Mouse (Mus musculus) liver, embryonic 12.5 days (tissue): Measurements from ENCODE around the gene Tmem91. TPM values are rescaled to one million over a fixed set of nuclear protein-coding genes. Genes with fewer than 3 reads are reported as not detected.
A peak's percentile ranks its signal among the peaks of the same experiment; 100 is the strongest.

Source experiments
- ATAC-seq: fragments of 200-750 bp; cut with Nextera tagmentation; 2 replicates; pipeline ENCODE4 v1.8.0; 2017; ENCODE audit warnings: moderate number of reproducible peaks, mild to moderate bottlenecking, moderate library complexity
- H3K27ac ChIP-seq: fragments of 300-500 bp; sonication (generic); 2 replicates; pipeline ENCODE4 v1.5.1; 2016; ENCODE audit warnings: mild to moderate bottlenecking
- H3K27me3 ChIP-seq: fragments of 300-500 bp; sonication (generic); replicated peaks from 2 replicates; pipeline ENCODE4 v1.6.1; 2016; ENCODE audit warnings: mild to moderate bottlenecking, moderate library complexity
- H3K36me3 ChIP-seq: fragments of 300-500 bp; sonication (generic); 2 replicates; pipeline ENCODE4 v1.6.1; 2016; ENCODE audit warnings: mild to moderate bottlenecking, moderate library complexity
- H3K4me1 ChIP-seq: fragments of 300-500 bp; sonication (generic); 2 replicates; pipeline ENCODE4 v1.6.1; 2016
- H3K4me2 ChIP-seq: fragments of 300-500 bp; sonication (generic); 2 replicates; pipeline ENCODE4 v1.6.1; 2016; ENCODE audit warnings: mild to moderate bottlenecking, moderate library complexity
- H3K4me3 ChIP-seq: fragments of 300-500 bp; sonication (generic); 2 replicates; pipeline ENCODE4 v1.5.1; 2016; ENCODE audit warnings: mild to moderate bottlenecking, moderate library complexity
- H3K9ac ChIP-seq: fragments of 300-500 bp; sonication (generic); 2 replicates; pipeline ENCODE4 v1.6.1; 2016; ENCODE audit warnings: mild to moderate bottlenecking, moderate library complexity
- H3K9me3 ChIP-seq: fragments of 300-500 bp; sonication (generic); replicated peaks from 2 replicates; pipeline ENCODE4 v1.6.1; 2016; ENCODE audit warnings: mild to moderate bottlenecking, moderate library complexity
- WGBS: fragments of 180-500 bp; shearing (Covaris S2); methylation state at CpG from one replicate; pipeline ENCODE4 v1.1.7; 2016; ENCODE audit not compliant: insufficient replicate concordance; 5-methylcytosine and 5-hydroxymethylcytosine counted together
- polyA plus RNA-seq: library from polyadenylated mRNA; unstranded; fragments of >200 nt; fragmentation: Nextera tagmentation; extraction: Ambion mirVana; gene quantifications from 2 replicates; pipeline ENCODE4 v1.2.1, GENCODE M21; 2016

Gene Tmem91
- polyA plus RNA-seq, 1 experiment from 2014 or later: 2.0 TPM

DNA sequence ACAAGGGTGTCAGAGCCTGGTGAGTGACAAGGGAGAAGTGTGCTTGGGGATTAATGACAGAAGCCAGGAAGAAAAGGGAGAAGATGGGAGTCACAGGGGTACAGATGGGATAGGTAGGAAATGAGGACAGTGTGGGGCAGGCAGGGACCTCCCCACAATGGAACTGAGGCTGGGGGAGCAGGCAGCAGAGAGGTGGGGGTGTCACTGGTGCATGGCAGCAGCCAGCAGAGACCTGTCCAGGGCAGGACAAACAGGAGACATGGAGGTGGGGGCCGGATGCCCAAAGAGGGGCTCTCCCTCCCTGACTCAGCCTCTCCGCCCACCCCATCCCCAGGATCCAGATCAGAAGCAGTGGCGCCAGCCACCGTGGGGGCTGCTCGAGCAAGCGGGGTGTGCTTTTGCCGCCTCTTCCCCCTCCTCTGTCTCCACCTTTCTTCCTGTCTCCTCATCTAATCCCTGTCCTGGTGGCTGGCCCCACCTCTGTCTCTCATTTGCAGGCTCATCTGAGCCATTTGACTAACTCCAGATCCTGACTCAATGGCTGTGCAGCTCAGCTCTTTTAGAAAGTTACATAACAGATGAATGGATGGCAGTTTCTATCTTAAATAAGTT is 35.7 kb upstream of the Tmem91 start:
- H3K27me3 ChIP-seq: no peaks in the 10 kb centered on the region
- H3K27ac ChIP-seq: peak overlapping the region; percentile 57; the same call in 1 of the 2 replicates
- no peaks in the 10 kb centered on the region for H3K9me3 ChIP-seq
- H3K9ac ChIP-seq: peak overlapping the region; percentile 40; the same call in 1 of the 2 replicates
- 53% methylated on average over 6 of the region's 7 CpGs for WGBS
- H3K4me3 ChIP-seq: no peak overlapping the region
- peak; percentile 18; the same call in 1 of the 2 replicates for ATAC-seq
- H3K36me3 ChIP-seq: peaks cover 78% of the 10 kb centered on the region
- H3K4me2 ChIP-seq: peak overlapping the region; percentile 17
- H3K4me1 ChIP-seq: peaks cover 60% of the 10 kb centered on the region

DNA sequence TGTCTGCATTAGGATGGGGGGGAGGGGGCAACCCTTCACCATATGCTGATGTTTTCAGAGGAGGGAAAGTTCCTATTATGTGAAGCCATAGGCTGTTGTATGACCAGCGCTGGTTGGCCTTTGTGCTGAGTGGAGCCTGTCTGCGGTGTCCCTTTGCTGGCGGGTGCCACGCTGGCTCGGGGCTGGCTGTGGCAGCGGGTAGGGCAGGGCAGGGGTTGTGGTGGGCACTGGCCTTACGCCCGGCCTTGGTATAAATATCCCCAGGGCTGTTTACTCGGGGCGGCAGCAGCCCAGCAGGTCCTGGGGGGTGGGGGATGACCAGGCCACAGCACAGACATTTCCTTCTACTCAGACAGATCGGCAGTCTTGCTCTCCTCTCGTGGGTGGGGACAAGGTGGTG is 35.0 kb upstream of the Tmem91 start:
- H3K4me2 ChIP-seq: peak overlapping the region; percentile 17
- H3K9ac ChIP-seq: 0 out of 2 replicates have a peak overlapping the region, but pooled peaks have one; percentile 40
- H3K27ac ChIP-seq: peak overlapping the region; percentile 57; the same call in 1 of the 2 replicates
- no peaks in the 10 kb centered on the region for H3K27me3 ChIP-seq
- H3K36me3 ChIP-seq: peaks cover 78% of the 10 kb centered on the region
- no peak overlapping the region for H3K4me3 ChIP-seq
- ATAC-seq: no peak
- peaks cover 67% of the 10 kb centered on the region for H3K4me1 ChIP-seq
- no peaks in the 10 kb centered on the region for H3K9me3 ChIP-seq
- 54% methylated on average over 12 of the region's 12 CpGs for WGBS

- H3K9me3 ChIP-seq: no peaks in the 10 kb centered on the region
- H3K27me3 ChIP-seq: no peaks in the 10 kb centered on the region
- peak; percentile 7; the same call in 1 of the 2 replicates for ATAC-seq
- H3K4me1 ChIP-seq: peaks cover 86% of the 10 kb centered on the region
- H3K4me3 ChIP-seq: no peak overlapping the region
- H3K27ac ChIP-seq: peak overlapping the region; percentile 31; the same call in 1 of the 2 replicates
- no peak overlapping the region for H3K9ac ChIP-seq
- H3K4me2 ChIP-seq: no peak overlapping the region
- 56% methylated on average over 15 of the region's 15 CpGs for WGBS
- H3K36me3 ChIP-seq: peaks cover 76% of the 10 kb centered on the region
These were observed 32.8 kb upstream of the Tmem91 start for GRCm38 (mm10) chr7:25707581-25708292.

- H3K27me3 ChIP-seq: no peaks in the 10 kb centered on the region
- H3K9me3 ChIP-seq: peaks cover 9% of the 10 kb centered on the region
- no peak for ATAC-seq
- no peak overlapping the region for H3K9ac ChIP-seq
- no peak overlapping the region for H3K4me3 ChIP-seq
- peaks cover 76% of the 10 kb centered on the region for H3K36me3 ChIP-seq
- peak overlapping the region; percentile 65; the same call in 1 of the 2 replicates for H3K27ac ChIP-seq
- WGBS: 52% methylated on average over 7 of the region's 7 CpGs
- H3K4me1 ChIP-seq: peaks cover 76% of the 10 kb centered on the region
- no peak overlapping the region for H3K4me2 ChIP-seq
These were observed 31.7 kb upstream of the Tmem91 start for GRCm38 (mm10) chr7:25706578-25707170.

DNA sequence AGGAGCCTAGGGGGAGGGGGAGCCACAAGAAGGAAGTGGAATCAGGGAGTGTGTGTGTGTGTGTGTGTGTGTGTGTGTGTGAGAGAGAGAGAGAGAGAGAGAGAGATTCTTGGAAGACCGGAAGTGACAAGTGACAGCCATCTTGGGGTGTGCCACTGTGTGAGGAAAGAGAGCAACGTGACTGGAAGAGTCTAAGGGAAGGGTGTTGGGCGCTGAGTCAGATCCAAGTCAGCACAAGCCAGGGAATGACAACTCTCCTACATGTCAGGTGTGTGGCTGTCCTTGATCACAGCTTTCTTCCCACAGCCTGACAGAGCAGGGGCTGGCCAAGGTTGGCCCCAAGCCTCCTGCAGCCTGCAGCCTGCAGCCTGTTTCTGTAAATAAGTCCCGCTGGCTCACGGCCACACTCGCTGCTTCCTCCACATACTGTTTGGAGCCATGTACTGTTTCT is 30.9 kb upstream of the Tmem91 start:
- ATAC-seq: no peak
- H3K36me3 ChIP-seq: peaks cover 76% of the 10 kb centered on the region

GRCm38 (mm10) chr7:25704716-25705364 is 29.9 kb upstream of the Tmem91 start:
- Histone ChIP-seq H3K9me3 (peaks cover 20% of the 10 kb centered on the region), H3K27me3 (no peaks in the 10 kb centered on the region), H3K4me3 (no peak overlapping the region), H3K36me3 (peaks cover 82% of the 10 kb centered on the region), H3K4me2 (peak overlapping the region; percentile 40), H3K9ac (no peak overlapping the region), H3K4me1 (peaks cover 58% of the 10 kb centered on the region), H3K27ac (peak overlapping the region; percentile 65)
- ATAC-seq: peak; percentile 36
- 44% methylated on average over 34 of the region's 37 CpGs for WGBS

More for the DNA sequence above, 30.9 kb upstream of the Tmem91 start:
- H3K4me2 ChIP-seq: no peak overlapping the region
- 58% methylated on average over 6 of the region's 6 CpGs for WGBS
- peaks cover 68% of the 10 kb centered on the region for H3K4me1 ChIP-seq
- no peak overlapping the region for H3K9ac ChIP-seq
- H3K27me3 ChIP-seq: no peaks in the 10 kb centered on the region
- H3K27ac ChIP-seq: peak overlapping the region; percentile 65
- peaks cover 17% of the 10 kb centered on the region for H3K9me3 ChIP-seq
- no peak overlapping the region for H3K4me3 ChIP-seq

DNA sequence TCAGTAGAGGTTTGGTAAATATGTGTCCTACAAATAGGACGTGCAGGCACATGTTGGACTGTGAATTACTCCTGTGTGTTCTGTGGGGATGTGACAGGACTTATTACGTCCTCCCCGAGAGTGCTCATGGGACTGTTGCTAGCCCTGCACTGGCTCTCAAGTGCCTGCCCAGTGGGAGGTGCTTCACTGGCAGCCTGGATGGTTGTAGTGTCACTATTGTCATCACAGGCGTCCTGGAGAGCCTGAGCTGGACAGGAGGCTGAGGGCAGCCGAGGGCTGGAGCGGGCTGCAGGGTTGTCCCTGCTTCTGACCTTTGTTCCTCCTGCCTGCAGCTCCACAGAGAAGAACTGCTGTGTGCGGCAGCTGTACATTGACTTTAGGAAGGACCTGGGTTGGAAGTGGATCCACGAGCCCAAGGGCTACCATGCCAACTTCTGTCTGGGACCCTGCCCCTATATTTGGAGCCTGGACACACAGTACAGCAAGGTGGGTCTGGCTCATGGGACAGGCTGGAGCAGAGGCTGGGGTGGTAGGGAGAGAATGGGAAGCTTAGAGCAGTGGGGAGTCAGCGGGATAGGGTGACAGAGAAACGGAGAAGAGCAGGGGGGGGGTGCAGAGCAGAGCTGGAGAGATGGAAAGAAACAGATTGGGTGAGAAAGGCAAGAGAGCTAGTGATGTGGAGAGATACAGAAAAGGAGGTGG is 29.0 kb upstream of the Tmem91 start:
- H3K9ac ChIP-seq: no peak overlapping the region
- peak; percentile 50 for ATAC-seq

GRCm38 (mm10) chr7:25702350-25702749 is 27.4 kb upstream of the Tmem91 start:
- Histone ChIP-seq H3K9ac (no peak overlapping the region), H3K4me3 (no peak overlapping the region), H3K4me1 (peaks cover 42% of the 10 kb centered on the region), H3K27ac (no peak overlapping the region), H3K27me3 (no peaks in the 10 kb centered on the region), H3K4me2 (no peak overlapping the region), H3K36me3 (peaks cover 96% of the 10 kb centered on the region), H3K9me3 (peaks cover 20% of the 10 kb centered on the region)
- WGBS: 82% methylated on average over 2 of the region's 2 CpGs
- no peak for ATAC-seq

More for the DNA sequence above, 29.0 kb upstream of the Tmem91 start:
- Histone ChIP-seq H3K27me3 (no peaks in the 10 kb centered on the region), H3K4me2 (peak overlapping the region; percentile 40), H3K4me3 (no peak overlapping the region), H3K27ac (peak overlapping the region; percentile 28), H3K36me3 (peaks cover 88% of the 10 kb centered on the region), H3K9me3 (peaks cover 20% of the 10 kb centered on the region), H3K4me1 (peaks cover 54% of the 10 kb centered on the region)
- WGBS: 55% methylated on average over 10 of the region's 10 CpGs

DNA sequence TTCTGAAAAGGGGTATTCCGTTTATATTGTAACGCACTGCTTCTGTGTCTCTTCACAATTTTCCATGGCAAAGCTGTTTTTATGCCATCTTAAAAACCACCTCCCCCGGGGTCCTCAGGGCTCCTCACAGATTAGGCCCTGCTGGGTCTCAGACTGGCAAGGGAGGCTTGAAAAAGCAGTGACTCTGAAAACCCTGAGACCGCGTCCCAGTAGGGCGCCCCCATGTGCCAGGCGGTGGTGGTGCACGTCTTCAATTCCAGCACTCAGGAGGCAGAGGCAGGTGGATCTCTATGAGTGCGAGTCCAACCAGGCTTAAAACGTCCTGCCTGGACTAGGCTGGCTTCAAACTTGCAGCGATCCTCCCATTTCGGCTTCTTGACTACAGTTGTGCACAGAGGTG is 25.8 kb upstream of the Tmem91 start:
- Histone ChIP-seq H3K27ac (no peak overlapping the region), H3K9ac (no peak overlapping the region), H3K36me3 (peaks cover 95% of the 10 kb centered on the region), H3K27me3 (no peaks in the 10 kb centered on the region), H3K9me3 (peaks cover 20% of the 10 kb centered on the region), H3K4me2 (no peak overlapping the region), H3K4me1 (peaks cover 26% of the 10 kb centered on the region), H3K4me3 (no peak overlapping the region)
- no peak for ATAC-seq
- WGBS: 81% methylated on average over 12 of the region's 12 CpGs

DNA sequence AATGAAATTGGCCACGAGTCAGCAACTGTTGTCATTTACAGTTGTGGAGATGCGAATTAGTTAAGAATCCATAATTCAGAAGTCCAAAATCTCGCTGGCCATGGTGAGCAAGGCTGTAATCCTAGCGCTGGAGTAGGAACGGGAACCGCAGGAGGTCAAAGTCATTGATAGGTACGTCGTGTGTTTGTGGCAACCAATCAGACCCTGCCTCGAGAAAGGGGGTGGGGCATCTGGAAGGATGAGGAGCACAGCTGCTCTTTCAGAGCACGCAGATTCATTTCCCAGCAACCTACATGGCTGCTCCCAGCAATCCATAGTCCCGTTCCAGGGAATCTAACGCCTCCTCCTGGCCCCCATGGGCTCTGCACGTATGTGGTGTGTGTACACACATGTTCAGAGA is 24.9 kb upstream of the Tmem91 start:
- Histone ChIP-seq H3K27me3 (no peaks in the 10 kb centered on the region), H3K4me2 (no peak overlapping the region), H3K27ac (no peak overlapping the region), H3K9me3 (peaks cover 20% of the 10 kb centered on the region), H3K4me3 (no peak overlapping the region), H3K4me1 (peaks cover 18% of the 10 kb centered on the region), H3K9ac (no peak overlapping the region), H3K36me3 (peaks cover 95% of the 10 kb centered on the region)
- 82% methylated on average over 13 of the region's 13 CpGs for WGBS
- ATAC-seq: no peak

DNA sequence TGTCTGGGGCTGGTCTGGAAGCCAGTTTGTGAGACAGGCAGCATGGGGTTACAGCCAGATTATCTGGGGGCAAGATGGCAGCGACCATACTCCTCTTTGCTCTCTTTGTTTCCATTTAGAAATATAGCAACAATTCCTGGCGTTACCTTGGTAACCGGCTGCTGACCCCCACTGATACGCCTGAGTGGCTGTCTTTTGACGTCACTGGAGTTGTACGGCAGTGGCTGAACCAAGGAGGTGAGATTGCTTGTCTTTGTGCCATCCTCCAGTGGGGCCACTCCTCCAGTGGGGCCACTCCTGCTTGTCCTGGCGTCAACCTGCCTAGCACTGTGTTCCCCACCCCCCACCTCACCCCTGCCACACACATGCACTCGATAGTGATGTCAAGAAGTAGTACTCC is 19.1 kb upstream of the Tmem91 start:
- Histone ChIP-seq H3K4me1 (peaks cover 34% of the 10 kb centered on the region), H3K27me3 (no peaks in the 10 kb centered on the region), H3K4me3 (no peak overlapping the region), H3K9me3 (no peaks in the 10 kb centered on the region), H3K27ac (no peak overlapping the region), H3K36me3 (peaks cover 81% of the 10 kb centered on the region), H3K9ac (no peak overlapping the region), H3K4me2 (no peak overlapping the region)
- no peak for ATAC-seq
- 74% methylated on average over 8 of the region's 8 CpGs for WGBS
